Mouse (Mus musculus) cortical plate, adult 2 months (tissue): Measurements from ENCODE around the gene Psap. TPM values are rescaled to one million over a fixed set of nuclear protein-coding genes. Genes with fewer than 3 reads are reported as not detected.
"Not testable (repeated sequence)": the region's sequence is repeated elsewhere in the genome, so short reads cannot be mapped to it uniquely, and the experiment has no call there.

Experiments used
- H3K27ac ChIP-seq: fragments of 200-500 bp; 2 replicates; pipeline ENCODE4 v1.5.1; 2012; ENCODE audit warnings: low read length, control low read depth, inconsistent platforms; ENCODE audit not compliant: insufficient read depth
- H3K4me1 ChIP-seq: fragments of 200-500 bp; 2 replicates; pipeline ENCODE4 v1.6.1; 2011; ENCODE audit warnings: low read length; ENCODE audit not compliant: control insufficient read depth, insufficient read depth
- H3K4me3 ChIP-seq: fragments of 200-500 bp; 2 replicates; pipeline ENCODE4 v1.5.1; 2011; ENCODE audit warnings: mild to moderate bottlenecking, low read length, control low read depth; ENCODE audit not compliant: insufficient read depth
- CTCF ChIP-seq: fragments of 200-500 bp; IDR thresholded peaks from 2 replicates; pipeline ENCODE4 v1.5.1; 2011; ENCODE audit warnings: mild to moderate bottlenecking, control low read depth, low read length; ENCODE audit not compliant: insufficient read depth; ENCODE audit errors: extremely low read depth
- POLR2A ChIP-seq: fragments of 200-500 bp; IDR thresholded peaks from 2 replicates; pipeline ENCODE4 v1.6.1; 2011; ENCODE audit warnings: mild to moderate bottlenecking, low read length, control low read depth; ENCODE audit not compliant: insufficient read depth; ENCODE audit errors: extremely low read depth
- polyA plus RNA-seq: library from polyadenylated mRNA; depleted of rRNA; stranded (reverse); fragments of >200 nt; gene quantifications from 2 replicates; pipeline ENCODE4 v1.2.3, GENCODE M21; 2012

Gene Psap
- polyA plus RNA-seq, 1 experiment: 1,956 TPM

DNA sequence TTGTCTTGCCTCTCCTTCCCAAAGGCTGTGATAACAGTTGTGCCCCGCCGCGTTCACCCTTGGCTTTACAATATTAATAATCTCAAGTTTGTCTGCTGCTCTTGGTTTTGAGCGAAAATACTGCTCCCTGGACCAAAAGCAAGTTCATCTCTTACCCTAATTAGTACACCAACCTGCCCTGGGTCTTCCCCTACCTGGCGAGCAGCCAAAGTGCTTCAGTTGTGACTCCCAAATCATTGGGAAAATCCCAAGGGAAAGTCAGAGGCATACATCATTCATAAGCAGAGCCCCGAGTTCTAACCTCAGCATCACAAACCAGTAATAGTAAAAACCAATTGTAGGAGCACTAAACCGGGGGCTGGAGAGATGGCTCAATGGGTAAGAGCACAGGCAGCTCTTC lies 31.8 kb upstream of the Psap start:
- TF ChIP-seq CTCF: no peak
- no peak overlapping the region for H3K27ac ChIP-seq
- H3K4me1 ChIP-seq: no peaks in the 10 kb centered on the region
- no peak overlapping the region for H3K4me3 ChIP-seq

DNA sequence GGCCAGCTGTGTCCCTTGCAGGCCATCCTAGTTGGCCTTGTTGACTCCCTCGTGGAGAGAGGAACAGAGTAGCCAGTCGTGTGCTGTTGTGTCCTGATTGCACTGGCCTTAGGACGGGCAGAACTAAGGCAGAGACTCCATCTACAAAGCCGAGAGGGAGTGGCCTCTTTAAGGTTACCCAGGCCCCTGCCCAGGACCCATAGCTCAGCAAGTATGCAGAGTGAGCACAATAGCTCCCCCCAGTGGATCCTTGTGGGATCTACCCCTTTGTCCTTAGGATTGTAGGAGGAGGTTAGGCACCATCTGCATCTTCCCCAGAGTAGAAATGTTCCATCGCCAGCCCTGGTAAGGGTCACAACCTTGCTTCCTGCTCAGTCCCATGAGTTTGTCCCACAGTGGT lies 30.9 kb upstream of the Psap start:
- no peaks in the 10 kb centered on the region for H3K4me1 ChIP-seq
- TF ChIP-seq CTCF: peak; percentile 55
- no peak for TF ChIP-seq POLR2A
- H3K4me3 ChIP-seq: no peak overlapping the region
- no peak overlapping the region for H3K27ac ChIP-seq

DNA sequence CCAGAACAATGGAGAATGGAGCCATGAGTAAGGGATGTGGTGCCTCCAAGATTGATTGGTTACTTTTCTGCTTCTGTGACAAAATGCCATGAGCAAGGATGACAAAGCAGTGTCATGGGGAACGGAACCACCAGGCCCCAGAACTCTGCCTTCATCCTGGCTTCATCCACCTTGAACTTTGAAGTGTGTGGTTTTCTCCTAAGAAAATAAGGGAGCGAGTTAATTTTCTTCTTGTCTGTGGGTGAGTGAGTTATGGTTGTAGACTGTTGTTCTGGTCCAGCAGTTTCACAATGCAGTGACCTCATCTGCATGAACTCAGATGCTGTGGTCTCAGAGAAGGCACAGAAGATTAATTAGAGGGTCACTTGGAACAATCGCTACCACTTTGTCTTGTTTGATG lies 29.1 kb upstream of the Psap start:
- not testable (repeated sequence) for H3K4me1 ChIP-seq, H3K4me3 ChIP-seq, H3K27ac ChIP-seq

DNA sequence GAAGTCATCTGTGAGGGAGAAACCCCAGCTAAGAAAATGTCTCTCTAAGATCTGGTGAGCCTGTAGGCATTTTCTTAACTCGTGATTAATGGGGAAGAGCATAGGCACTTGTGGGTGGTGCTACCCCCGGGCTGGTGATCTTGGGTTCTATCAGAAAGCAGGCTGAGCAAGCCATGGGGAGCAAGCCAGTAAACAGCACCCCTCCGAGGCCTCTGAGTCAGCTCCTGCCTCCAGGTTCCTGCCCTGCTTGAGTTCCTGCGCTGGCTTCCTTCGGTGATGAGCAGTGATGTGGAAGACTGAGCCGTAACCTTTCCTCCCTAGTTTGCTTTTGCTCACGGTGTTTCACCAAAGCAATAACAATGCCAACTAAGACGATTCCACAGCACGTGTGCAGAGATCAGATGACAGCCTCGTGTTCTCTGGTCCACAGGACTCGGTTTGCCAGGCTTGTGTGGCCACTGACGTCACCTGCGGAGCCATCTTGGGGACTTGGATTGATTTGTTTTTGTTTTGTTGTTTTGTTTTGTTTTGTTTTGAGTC lies 26.9 kb upstream of the Psap start:
- no peak overlapping the region for H3K4me3 ChIP-seq
- TF ChIP-seq POLR2A (no peak), CTCF (no peak)
- H3K4me1 ChIP-seq: no peaks in the 10 kb centered on the region

DNA sequence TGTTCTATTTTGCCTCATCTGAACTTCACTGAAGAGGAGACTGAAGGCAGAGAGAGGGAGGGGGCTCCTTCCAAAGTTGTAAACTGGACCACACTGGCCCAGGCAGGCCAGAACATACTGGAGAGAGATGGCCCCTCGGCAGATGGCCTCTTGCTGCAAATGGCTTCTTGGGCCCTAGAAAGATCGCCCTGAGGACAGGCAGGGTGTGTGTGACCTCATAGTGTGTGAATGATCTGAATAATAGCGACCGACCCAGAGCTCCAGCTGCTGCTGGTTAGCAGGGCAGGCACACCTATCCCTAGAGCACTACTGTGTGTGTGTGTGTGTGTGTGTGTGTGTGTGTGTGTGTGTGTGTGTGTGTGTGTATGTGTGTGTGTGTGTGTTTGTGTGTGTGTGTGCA lies 25.2 kb upstream of the Psap start:
- TF ChIP-seq CTCF (no peak), POLR2A (no peak)
- no peak overlapping the region for H3K27ac ChIP-seq
- H3K4me1 ChIP-seq: no peaks in the 10 kb centered on the region
- no peak overlapping the region for H3K4me3 ChIP-seq

More for the DNA sequence above, 26.9 kb upstream of the Psap start:
- no peak overlapping the region for H3K27ac ChIP-seq

DNA sequence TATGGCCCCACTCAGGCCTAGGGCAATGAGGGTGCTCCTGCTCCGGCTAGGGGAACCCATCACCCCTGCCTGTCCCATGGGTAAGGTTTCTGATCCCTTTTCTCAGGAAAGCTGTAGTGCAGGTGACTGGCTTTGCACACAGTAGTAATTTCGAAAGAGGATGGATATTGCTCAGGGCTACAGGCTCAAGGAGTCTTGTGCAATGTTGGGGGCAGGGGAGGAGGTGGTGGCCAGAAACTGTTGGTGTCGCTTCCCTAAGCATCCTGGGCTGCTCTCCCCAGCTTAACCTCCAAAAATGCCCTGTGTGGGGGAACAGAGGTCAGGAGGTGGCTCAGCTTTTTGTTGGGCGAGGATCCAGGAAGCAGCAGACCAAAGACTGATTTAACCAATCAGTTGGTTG lies 24.8 kb upstream of the Psap start:
- TF ChIP-seq POLR2A: no peak
- no peak for TF ChIP-seq CTCF
- no peak overlapping the region for H3K27ac ChIP-seq
- no peak overlapping the region for H3K4me3 ChIP-seq
- H3K4me1 ChIP-seq: no peaks in the 10 kb centered on the region

DNA sequence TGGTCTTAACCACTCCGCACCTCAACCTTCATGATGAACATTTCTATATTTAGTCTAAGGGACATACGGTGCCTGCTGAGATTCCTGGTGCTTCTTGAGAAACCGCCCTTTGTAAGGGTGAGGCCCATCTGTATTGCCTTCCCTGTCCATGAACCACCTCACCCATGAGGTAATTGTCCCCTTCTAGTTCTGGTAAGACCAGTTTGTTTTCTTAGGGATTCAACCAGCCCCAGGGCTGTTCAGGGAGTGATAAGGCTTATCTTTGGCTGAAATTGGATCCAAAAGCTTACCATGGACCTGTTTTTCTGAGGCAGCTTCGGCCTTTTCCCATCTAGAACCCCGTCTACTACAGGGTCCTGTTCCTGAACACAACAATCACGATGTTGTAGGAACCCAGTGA lies 21.3 kb upstream of the Psap start:
- Histone ChIP-seq H3K4me1 (no peaks in the 10 kb centered on the region), H3K27ac (no peak overlapping the region), H3K4me3 (no peak overlapping the region)
- TF ChIP-seq CTCF (no peak), POLR2A (no peak)

DNA sequence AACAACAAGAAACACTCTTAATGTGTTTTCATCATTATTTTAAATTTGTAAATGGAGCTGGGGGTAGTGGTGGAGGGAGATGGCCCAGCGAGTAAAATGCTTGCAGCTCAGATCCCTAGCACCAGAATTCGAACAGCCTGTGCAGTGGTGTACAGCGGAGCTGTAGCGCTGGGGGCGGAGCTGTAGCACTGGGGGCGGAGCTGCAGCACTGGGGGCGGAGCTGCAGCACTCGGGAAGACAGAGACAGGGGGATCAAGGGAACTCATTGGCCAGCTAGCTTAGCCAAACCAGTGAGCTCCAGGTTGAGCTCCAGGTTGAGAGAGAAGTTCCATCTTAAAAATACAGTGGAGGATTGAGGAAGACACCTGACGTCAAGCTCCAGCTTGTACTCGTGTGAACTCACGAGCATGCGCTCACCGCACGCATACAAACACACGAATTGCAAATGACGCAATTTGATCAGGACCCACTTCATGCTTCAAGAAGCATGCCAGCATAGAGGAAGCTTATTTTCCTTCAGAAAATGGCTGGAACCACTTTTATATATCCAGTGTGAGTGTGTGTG lies 20.1 kb upstream of the Psap start:
- no peak overlapping the region for H3K27ac ChIP-seq
- TF ChIP-seq POLR2A (no peak), CTCF (no peak)
- H3K4me3 ChIP-seq: no peak overlapping the region
- no peaks in the 10 kb centered on the region for H3K4me1 ChIP-seq

DNA sequence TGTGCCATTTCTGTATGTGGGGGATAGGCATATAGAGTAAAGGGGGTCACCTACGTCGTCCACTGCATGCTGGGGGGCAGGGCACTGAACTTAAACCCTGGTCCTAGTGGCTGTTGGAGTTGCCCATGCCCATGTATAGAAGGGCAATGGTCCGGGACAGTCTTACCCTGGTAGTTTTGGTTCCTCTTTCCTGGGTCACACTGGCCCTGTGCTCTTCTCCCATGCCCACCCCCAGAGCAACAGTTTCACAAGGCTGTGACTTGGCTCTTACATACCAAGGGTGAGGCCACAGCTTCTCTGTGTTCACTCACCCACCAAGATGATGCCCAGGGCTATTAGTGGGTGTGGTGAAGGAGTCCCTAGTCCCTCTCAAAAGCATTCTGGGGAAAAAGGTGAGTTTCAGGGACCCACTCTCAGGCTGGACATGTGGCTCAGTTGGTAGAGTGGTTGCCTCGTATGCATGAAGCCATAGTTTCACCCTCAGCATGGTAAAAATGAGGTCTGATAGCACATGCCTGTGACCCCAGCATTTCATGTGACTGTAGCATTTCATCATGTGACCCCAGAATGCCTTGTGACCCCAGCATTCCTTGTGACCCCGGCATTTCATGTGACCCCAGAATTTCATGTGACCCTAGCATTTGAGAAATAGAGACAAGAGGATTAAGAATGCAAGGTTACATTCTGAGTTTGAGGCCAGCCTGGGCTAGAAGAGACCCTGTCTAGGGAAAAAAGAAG lies 16.7 kb upstream of the Psap start:
- Histone ChIP-seq H3K27ac (no peak overlapping the region), H3K4me1 (no peaks in the 10 kb centered on the region), H3K4me3 (no peak overlapping the region)
- no peak for TF ChIP-seq POLR2A
- TF ChIP-seq CTCF: no peak

DNA sequence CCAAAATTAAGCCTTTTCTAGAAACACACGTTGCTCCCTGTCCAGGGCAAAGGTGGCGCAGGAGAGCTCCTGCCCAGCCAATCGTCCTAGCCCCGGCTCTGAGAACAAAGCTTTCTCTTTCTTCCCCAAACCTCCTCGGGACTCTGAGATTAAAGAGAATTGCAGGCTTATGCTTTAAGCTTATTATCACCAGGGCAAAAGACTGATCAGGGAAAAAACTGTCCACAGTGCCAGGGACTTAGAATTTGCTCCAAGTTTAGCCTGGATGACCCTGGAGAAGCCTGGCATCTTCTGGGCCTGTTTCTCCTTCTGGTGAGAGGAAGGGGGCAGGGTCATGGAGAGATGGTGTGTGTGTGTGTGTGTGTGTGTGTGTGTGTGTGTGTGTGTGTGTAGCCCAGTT lies 15.9 kb upstream of the Psap start:
- H3K27ac ChIP-seq: no peak overlapping the region
- H3K4me1 ChIP-seq: no peaks in the 10 kb centered on the region
- TF ChIP-seq POLR2A (no peak), CTCF (no peak)
- no peak overlapping the region for H3K4me3 ChIP-seq

DNA sequence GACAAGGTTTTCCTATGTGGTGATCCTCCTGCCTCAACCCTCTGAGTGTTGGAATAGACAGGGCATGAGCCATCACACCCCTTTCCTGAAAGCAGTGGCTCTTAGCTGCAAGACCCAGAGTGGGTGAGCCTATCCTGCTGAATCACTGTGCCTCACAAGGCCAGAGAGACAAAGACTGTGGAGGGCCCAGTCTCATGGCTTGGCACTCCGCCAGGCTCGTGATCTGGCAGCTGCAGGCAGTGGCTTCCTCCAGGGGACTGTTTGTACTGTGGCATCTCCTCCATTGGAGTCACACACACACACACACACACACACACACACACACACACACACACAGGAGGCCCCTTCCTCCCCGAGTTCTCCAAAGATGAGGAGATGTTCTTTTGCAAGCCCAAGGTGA lies 15.0 kb upstream of the Psap start:
- peak overlapping the region; percentile 41; the same call in 1 of the 2 replicates for H3K27ac ChIP-seq
- no peaks in the 10 kb centered on the region for H3K4me1 ChIP-seq
- H3K4me3 ChIP-seq: no peak overlapping the region
- TF ChIP-seq POLR2A (no peak), CTCF (no peak)
